Mouse (Mus musculus) spleen, adult 2 months (tissue): ENCODE measurements around the gene Arhgef3.

Experiments
- CTCF ChIP-seq: fragments of 200-500 bp; IDR thresholded peaks from 2 replicates; pipeline ENCODE4 v1.5.1; 2011; ENCODE audit warnings: mild to moderate bottlenecking, inconsistent platforms; ENCODE audit not compliant: insufficient read depth, insufficient read length, insufficient replicate concordance; ENCODE audit errors: extremely low read depth
- POLR2A ChIP-seq: fragments of 200-500 bp; IDR thresholded peaks from 2 replicates; pipeline ENCODE4 v1.6.1; 2011; ENCODE audit warnings: low read depth, low read length, inconsistent platforms

DNA sequence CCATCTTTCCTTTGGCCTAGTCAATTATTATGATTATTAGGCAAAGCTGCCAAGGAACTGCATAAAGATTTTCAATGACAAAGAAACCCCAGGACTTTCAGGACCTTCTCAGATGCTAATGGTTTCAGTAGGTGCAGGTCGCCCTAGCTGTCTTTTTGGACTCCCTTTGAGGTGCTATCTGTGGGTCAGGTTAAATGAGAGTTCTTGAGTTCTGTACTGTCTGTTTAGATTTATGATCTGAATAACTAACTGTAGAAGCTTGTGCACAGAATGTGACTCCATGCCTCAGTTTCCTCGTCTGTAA is 158.1 kb downstream of the Arhgef3 start:
- TF ChIP-seq POLR2A (no peak), CTCF (no peak)
